Mouse (Mus musculus): ENCODE results near the gene Atf1. TPM values are rescaled to one million over a fixed set of nuclear protein-coding genes. Genes with fewer than 3 reads are reported as not detected.

The Atf1 gene
- total RNA-seq, 1 experiment: 47.2 TPM

GRCm38 (mm10) chr15:100277586-100277985 lies 50.0 kb downstream of the Atf1 start:
- H3K4me1 ChIP-seq (ENCODE audit: control insufficient read depth in 2 of 2, insufficient read depth in 2 of 2, low read length in 2 of 2, poor library complexity in 1 of 2): peaks cover 10% of the 10 kb centered on the region in 2 experiments
- peaks cover 4% of the 10 kb centered on the region; the same call in 1 of the 2 replicates for H3K36me3 ChIP-seq (ENCODE audit: control insufficient read depth, insufficient read depth, low read length, poor library complexity, severe bottlenecking)
- no peak for TF ChIP-seq ZC3H11A (IDR thresholded peaks at IDR 0.05; ENCODE audit: borderline replicate concordance, low read depth, low read length)
- TF ChIP-seq MAFK (IDR thresholded peaks at IDR 0.05; ENCODE audit: insufficient read depth, low read depth, low read length): no peak
- no peak for TF ChIP-seq HCFC1 (IDR thresholded peaks at IDR 0.05; ENCODE audit: borderline replicate concordance, insufficient read depth, low read length)
- TF ChIP-seq CHD2 (IDR thresholded peaks at IDR 0.05; ENCODE audit: low read depth, low read length): no peak
- H3K27ac ChIP-seq (ENCODE audit: insufficient read depth, low read depth, low read length, poor library complexity, severe bottlenecking): peak overlapping the region; percentile 82; the same call in 1 of the 2 replicates
- H3K9ac ChIP-seq (ENCODE audit: insufficient read depth, low read depth, low read length, poor library complexity, severe bottlenecking): peak overlapping the region; percentile 30; the same call in 1 of the 2 replicates
- no peak overlapping the region for H3K4me3 ChIP-seq (ENCODE audit: insufficient read depth in 1 of 2, low read depth in 1 of 2, low read length in 2 of 2, poor library complexity in 1 of 2, severe bottlenecking in 1 of 2)
- in situ Hi-C loops (cut with MboI; ENCODE audit: low sequenced_read_pairs in 2 of 2, unreplicated experiment in 2 of 2): no loop called here
- DNase-seq (ENCODE audit: low read depth, low spot score): no peak
- H3K9me3 ChIP-seq (ENCODE audit: control insufficient read depth, insufficient read depth, low read depth, low read length): no peaks in the 10 kb centered on the region

GRCm38 (mm10) chr15:100280626-100281025 lies 53.0 kb downstream of the Atf1 start, which contains the start of gene Tmprss12:
TSS of gene Tmprss12 (plus strand) at chr15:100280837.
- Histone ChIP-seq H3K36me3 (ENCODE audit: control insufficient read depth, insufficient read depth, low read length, poor library complexity, severe bottlenecking) (peaks cover 4% of the 10 kb centered on the region; the same call in 1 of the 2 replicates), H3K4me1 (ENCODE audit: control insufficient read depth in 2 of 2, insufficient read depth in 2 of 2, low read length in 2 of 2, poor library complexity in 1 of 2) (peaks cover 9 to 11% of the 10 kb centered on the region in 2 experiments), H3K27ac (ENCODE audit: insufficient read depth, low read depth, low read length, poor library complexity, severe bottlenecking) (peak within 1 kb of the TSS; percentile 86), H3K4me3 (ENCODE audit: insufficient read depth in 1 of 2, low read depth in 1 of 2, low read length in 2 of 2, poor library complexity in 1 of 2, severe bottlenecking in 1 of 2) (peak within 1 kb of the TSS; percentile 28 to 58; a peak in 3 of 4 replicates), H3K9ac (ENCODE audit: insufficient read depth, low read depth, low read length, poor library complexity, severe bottlenecking) (peak within 1 kb of the TSS; percentile 84), H3K9me3 (ENCODE audit: control insufficient read depth, insufficient read depth, low read depth, low read length) (no peaks in the 10 kb centered on the region)
- no peak; the same call in 1 of the 2 replicates for TF ChIP-seq HCFC1 (IDR thresholded peaks at IDR 0.05; ENCODE audit: borderline replicate concordance, insufficient read depth, low read length)
- no peak for TF ChIP-seq MAFK (IDR thresholded peaks at IDR 0.05; ENCODE audit: insufficient read depth, low read depth, low read length)
- TF ChIP-seq ZC3H11A (IDR thresholded peaks at IDR 0.05; ENCODE audit: borderline replicate concordance, low read depth, low read length): no peak
- no peak for TF ChIP-seq CHD2 (IDR thresholded peaks at IDR 0.05; ENCODE audit: low read depth, low read length)
- no peak for TF ChIP-seq ZNF384 (IDR thresholded peaks at IDR 0.05; ENCODE audit: low read depth, low read length)
- in situ Hi-C loops (cut with MboI; ENCODE audit: low sequenced_read_pairs in 2 of 2, unreplicated experiment in 2 of 2): no loop called here
- no peak for DNase-seq (ENCODE audit: low read depth, low spot score)

GRCm38 (mm10) chr15:100288980-100289379 lies 61.4 kb downstream of the Atf1 start:
- Histone ChIP-seq H3K36me3 (ENCODE audit: control insufficient read depth, insufficient read depth, low read length, poor library complexity, severe bottlenecking) (no peaks in the 10 kb centered on the region), H3K27ac (ENCODE audit: insufficient read depth, low read depth, low read length, poor library complexity, severe bottlenecking) (no peak overlapping the region), H3K4me3 (ENCODE audit: insufficient read depth in 1 of 2, low read depth in 1 of 2, low read length in 2 of 2, poor library complexity in 1 of 2, severe bottlenecking in 1 of 2) (no peak overlapping the region), H3K4me1 (ENCODE audit: control insufficient read depth in 2 of 2, insufficient read depth in 2 of 2, low read length in 2 of 2, poor library complexity in 1 of 2) (peaks cover 6 to 18% of the 10 kb centered on the region in 2 experiments; a peak in 3 of 4 replicates), H3K9me3 (ENCODE audit: control insufficient read depth, insufficient read depth, low read depth, low read length) (no peaks in the 10 kb centered on the region), H3K9ac (ENCODE audit: insufficient read depth, low read depth, low read length, poor library complexity, severe bottlenecking) (no peak overlapping the region)
- in situ Hi-C loops (cut with MboI; ENCODE audit: low sequenced_read_pairs in 2 of 2, unreplicated experiment in 2 of 2): no loop called here
- no peak for TF ChIP-seq ZC3H11A (IDR thresholded peaks at IDR 0.05; ENCODE audit: borderline replicate concordance, low read depth, low read length)
- no peak for TF ChIP-seq ZNF384 (IDR thresholded peaks at IDR 0.05; ENCODE audit: low read depth, low read length)
- no peak for TF ChIP-seq MAFK (IDR thresholded peaks at IDR 0.05; ENCODE audit: insufficient read depth, low read depth, low read length)
- no peak for TF ChIP-seq CHD2 (IDR thresholded peaks at IDR 0.05; ENCODE audit: low read depth, low read length)
- no peak for TF ChIP-seq HCFC1 (IDR thresholded peaks at IDR 0.05; ENCODE audit: borderline replicate concordance, insufficient read depth, low read length)
- no peak for DNase-seq (ENCODE audit: low read depth, low spot score)

- peaks cover 4 to 16% of the 10 kb centered on the region in 2 experiments; a peak in 3 of 4 replicates for H3K4me1 ChIP-seq (ENCODE audit: control insufficient read depth in 2 of 2, insufficient read depth in 2 of 2, low read length in 2 of 2, poor library complexity in 1 of 2)
- no peaks in the 10 kb centered on the region for H3K36me3 ChIP-seq (ENCODE audit: control insufficient read depth, insufficient read depth, low read length, poor library complexity, severe bottlenecking)
- no peak overlapping the region for H3K27ac ChIP-seq (ENCODE audit: insufficient read depth, low read depth, low read length, poor library complexity, severe bottlenecking)
- H3K9me3 ChIP-seq (ENCODE audit: control insufficient read depth, insufficient read depth, low read depth, low read length): no peaks in the 10 kb centered on the region
- in situ Hi-C loops (cut with MboI; ENCODE audit: low sequenced_read_pairs in 2 of 2, unreplicated experiment in 2 of 2): no loop called here
- TF ChIP-seq MAFK (IDR thresholded peaks at IDR 0.05; ENCODE audit: insufficient read depth, low read depth, low read length): no peak
- no peak for TF ChIP-seq HCFC1 (IDR thresholded peaks at IDR 0.05; ENCODE audit: borderline replicate concordance, insufficient read depth, low read length)
- TF ChIP-seq ZC3H11A (IDR thresholded peaks at IDR 0.05; ENCODE audit: borderline replicate concordance, low read depth, low read length): no peak
- no peak for TF ChIP-seq ZNF384 (IDR thresholded peaks at IDR 0.05; ENCODE audit: low read depth, low read length)
- no peak for TF ChIP-seq CHD2 (IDR thresholded peaks at IDR 0.05; ENCODE audit: low read depth, low read length)
- no peak overlapping the region for H3K4me3 ChIP-seq (ENCODE audit: insufficient read depth in 1 of 2, low read depth in 1 of 2, low read length in 2 of 2, poor library complexity in 1 of 2, severe bottlenecking in 1 of 2)
- no peak overlapping the region for H3K9ac ChIP-seq (ENCODE audit: insufficient read depth, low read depth, low read length, poor library complexity, severe bottlenecking)
- DNase-seq (ENCODE audit: low read depth, low spot score): no peak
Observed at GRCm38 (mm10) chr15:100290858-100291257, 63.2 kb downstream of the Atf1 start.
